Mouse (Mus musculus): Measurements from ENCODE around the gene Adamts1. TPM values are rescaled to one million over a fixed set of nuclear protein-coding genes. Genes with fewer than 3 reads are reported as not detected.

Gene Adamts1
- polyA plus RNA-seq (2012), result not detected in 2 replicates

DNA sequence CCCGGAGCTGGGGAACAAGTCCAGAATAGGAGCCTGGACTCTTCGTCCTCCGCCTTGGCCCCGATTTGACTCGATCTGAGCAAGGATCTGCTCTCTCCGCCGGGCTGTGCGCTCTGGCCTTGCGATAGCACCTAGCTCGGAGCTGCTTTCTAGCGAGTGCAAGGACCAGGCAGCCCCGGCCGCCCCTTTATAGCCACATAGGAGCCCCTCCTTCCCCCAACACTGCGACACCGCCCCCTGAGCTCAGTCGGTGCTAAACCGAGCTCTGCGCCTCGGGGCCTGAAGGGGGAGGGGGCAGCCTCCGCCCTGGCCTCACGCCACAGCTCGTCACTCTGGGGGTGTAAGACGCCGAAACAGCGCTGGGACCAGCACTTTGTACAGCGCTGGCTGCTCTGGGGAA is at the start of gene Adamts1:
Gene Adamts1 (minus strand): TSS at position 160 of the 400 bp plus-strand sequence.
- TF ChIP-seq GATA1 (IDR thresholded peaks at IDR 0.05; ENCODE audit: low read length), result no peak

GRCm38 (mm10) chr16:85827066-85827465 is 24.2 kb upstream of the Adamts1 start:
- no peak for TF ChIP-seq GATA1 (IDR thresholded peaks at IDR 0.05; ENCODE audit: low read length)

GRCm38 (mm10) chr16:85822330-85822916 is 19.5 kb upstream of the Adamts1 start:
- no peak for TF ChIP-seq GATA1 (IDR thresholded peaks at IDR 0.05; ENCODE audit: low read length)

DNA sequence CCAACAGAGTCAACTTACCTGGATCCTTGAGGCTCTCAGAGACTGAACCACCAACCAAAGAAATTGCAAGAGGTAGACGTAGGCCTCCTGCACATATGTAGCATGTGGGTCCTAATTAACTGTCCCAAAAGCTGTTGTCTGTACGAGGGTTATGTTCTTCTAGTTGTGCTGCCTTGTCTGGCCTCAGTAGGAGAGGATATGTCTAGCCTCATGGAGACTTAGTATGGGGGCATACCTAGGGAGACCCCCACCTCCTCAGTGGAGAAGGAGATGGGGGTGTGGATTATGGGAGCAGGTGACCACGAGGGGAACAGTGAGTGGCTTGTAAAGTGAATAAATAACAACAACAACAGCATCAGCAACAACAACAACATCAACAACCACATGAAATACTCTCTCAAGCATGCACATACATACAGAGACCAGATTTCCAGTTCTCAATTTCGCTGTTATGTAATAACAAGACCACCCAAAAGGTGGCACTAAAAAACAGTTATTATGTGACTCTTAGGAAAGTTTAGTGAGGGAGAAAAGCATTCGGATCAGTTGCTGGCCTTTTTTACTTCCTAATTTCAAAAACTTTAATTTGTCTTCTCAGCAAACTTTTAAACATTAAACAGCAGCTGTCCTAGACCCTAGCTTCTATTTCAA is 17.0 kb upstream of the Adamts1 start:
- no peak for TF ChIP-seq GATA1 (IDR thresholded peaks at IDR 0.05; ENCODE audit: low read length)

- no peak for TF ChIP-seq GATA1 (IDR thresholded peaks at IDR 0.05; ENCODE audit: low read length)
Observed at GRCm38 (mm10) chr16:85814116-85814515, 11.2 kb upstream of the Adamts1 start.

DNA sequence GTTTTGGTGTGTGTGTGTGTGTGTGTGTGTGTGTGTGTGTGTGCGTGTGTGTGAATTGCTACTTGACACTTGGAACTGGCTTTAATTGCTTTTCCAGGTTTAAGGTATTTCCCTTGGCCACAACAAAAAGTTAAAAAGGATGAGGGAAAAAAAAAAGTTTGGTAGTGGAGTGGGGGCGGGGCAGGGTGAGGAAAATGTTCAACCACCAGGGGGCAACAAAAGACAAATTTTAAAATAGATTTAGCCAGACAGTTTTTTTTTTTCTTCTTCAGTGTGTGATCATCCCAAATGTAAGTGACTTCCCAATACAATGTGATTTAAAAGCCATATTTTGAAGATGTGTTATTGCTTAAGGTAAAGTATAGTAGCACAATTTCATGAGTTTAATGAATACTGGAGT is 4.7 kb upstream of the Adamts1 start:
- TF ChIP-seq GATA1 (IDR thresholded peaks at IDR 0.05; ENCODE audit: low read length), result no peak

DNA sequence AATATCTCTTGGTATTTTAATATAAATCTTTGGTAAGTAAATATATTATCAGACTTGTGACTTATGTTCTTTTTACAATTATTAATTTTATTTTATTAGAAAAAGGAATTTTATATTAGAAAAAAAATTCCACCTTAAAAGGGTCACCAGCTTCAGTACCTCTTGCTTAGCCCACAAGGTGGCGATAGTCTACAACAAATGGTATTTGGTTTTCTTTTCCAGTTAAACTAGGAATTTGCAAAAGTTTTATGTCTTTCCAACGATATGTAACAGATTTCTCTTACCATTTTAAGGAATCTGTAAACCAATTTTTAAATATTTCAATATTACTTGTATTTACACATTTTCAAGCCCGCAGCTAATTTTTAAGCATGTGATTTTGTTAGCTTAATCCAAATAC is 4.2 kb upstream of the Adamts1 start:
- TF ChIP-seq GATA1 (IDR thresholded peaks at IDR 0.05; ENCODE audit: low read length), result no peak

- TF ChIP-seq GATA1 (IDR thresholded peaks at IDR 0.05; ENCODE audit: low read length), result no peak
Observed at GRCm38 (mm10) chr16:85805581-85805980, 2.7 kb upstream of the Adamts1 start.

DNA sequence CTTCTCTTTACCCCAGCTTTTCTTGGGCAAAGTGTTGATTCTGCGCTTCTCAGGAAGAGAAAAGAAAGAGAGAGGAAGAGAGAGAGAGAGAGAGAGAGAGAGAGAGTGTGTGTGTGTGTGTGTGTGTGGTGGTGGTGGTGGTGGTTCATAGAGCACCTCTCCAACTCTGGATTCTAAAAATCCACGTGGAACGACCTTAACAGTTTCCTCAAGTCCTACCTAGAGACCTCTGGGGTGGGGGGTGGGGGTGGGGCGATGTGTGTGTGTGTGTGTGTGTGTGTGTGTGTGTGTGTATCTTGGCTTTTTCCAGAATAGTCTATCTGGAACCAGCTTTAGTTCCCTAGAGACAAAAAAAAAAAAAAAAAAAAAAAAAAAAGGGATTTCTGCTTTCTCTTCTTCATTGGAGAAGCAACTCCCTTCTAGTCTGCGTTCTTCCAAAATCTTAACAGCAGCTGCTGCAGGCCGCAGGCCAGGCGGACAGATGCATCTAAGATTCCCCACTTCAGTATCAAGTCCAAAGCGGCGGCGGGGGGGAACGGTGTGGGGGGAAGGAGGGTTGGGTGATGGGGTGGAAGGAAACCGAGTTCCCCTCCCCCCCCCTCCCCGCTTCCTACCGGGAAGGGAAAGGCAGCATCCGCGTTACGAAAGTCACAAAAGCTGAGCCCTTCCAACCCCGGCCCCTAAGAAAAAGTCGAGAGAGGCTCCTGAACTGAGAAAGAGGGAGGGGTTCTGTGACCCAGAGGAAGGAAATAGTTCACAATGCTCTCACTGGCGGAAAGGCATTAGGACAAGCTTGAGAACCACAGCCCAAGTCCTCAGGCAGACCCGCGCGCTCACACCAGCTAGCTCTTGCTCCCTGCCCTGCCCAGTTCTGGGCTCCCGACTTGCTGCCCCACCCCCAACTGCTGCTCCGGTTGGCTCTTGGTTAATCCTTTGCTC is 969 bp upstream of the Adamts1 start:
- no peak for TF ChIP-seq GATA1 (IDR thresholded peaks at IDR 0.05; ENCODE audit: low read length)

DNA sequence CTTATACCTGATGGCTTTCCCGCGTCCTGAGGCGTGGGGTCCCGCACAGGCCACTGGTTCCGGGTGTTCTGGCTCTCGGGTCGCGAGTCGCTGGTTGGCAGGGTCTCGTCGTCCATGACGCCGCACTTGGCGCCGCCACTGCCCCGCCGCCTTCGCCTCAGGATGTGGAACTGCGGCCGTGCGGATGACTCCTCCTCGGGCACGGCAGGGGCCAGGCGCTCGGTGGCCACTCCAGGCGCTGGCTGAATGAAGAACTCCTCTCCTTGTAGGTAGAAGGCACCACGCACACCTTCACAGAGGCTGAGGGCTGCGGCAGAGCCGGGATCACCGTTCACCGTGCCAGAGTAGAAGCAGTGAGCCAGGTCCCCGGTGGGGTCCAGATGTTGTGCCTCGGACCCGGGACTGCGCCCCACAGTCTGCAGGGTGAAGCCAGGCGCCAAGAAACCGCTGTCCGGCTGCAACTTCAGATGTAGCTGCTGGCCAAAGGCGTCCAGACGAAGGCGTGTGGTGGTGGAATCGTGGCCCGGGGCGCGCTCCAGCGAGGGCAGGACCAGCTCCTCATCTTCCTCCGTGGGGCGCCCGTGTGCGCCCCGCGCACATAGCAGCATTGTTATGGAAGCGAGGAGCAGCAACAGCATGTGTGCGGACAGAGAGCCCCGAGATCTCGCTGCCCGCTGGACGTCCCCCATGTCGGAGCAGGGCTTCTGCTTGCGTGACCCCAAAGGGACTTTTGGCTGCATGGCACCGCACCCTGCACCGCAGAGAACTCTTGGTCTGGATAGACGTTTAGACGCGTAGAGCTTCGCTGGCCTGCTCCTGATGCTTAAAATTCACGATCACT is 722 bp downstream of the Adamts1 start:
- TF ChIP-seq GATA1 (IDR thresholded peaks at IDR 0.05; ENCODE audit: low read length), result no peak

- TF ChIP-seq GATA1 (IDR thresholded peaks at IDR 0.05; ENCODE audit: low read length), result no peak
Observed at GRCm38 (mm10) chr16:85801252-85801651, 1.7 kb downstream of the Adamts1 start.

DNA sequence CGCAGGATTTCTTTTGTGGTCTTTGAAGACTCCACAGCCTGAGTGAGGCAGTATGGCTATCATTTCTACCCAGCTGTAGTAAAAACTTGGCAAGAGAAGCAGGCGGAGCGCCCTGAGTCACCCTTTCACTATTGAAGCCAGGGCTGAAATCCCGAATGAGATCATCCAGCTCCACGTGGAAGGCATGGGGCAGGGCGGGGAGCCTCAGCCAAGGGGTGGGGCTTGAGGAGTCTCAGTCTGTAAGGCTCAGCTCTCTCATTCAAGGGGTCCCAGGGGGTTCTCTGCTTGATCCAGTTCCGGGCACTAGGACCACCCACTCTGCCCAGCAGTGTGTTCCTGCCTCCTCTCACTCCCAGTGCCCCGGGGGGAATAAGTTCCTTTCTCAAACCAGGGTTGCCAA is 2.2 kb downstream of the Adamts1 start:
- no peak for TF ChIP-seq GATA1 (IDR thresholded peaks at IDR 0.05; ENCODE audit: low read length)

DNA sequence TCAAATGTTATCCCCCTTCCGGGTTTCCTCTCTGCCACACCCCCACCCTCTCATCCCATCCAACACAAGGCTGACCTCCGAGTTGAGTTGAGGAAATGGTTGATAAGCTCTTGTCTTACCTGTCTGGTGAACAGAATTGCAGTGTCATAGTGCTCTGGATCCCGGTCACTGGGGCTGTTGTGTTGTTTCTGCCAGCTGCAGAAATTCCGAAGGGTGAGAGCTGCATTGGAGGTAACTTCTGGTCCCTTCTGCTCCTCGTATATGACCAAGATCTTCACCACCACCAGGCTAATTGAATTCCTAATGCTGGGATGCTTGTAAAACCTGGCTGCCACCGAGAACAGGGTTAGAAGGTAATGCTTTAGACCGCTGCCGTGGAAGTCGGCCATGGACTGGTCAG is 2.9 kb downstream of the Adamts1 start:
- TF ChIP-seq GATA1 (IDR thresholded peaks at IDR 0.05; ENCODE audit: low read length), result no peak

DNA sequence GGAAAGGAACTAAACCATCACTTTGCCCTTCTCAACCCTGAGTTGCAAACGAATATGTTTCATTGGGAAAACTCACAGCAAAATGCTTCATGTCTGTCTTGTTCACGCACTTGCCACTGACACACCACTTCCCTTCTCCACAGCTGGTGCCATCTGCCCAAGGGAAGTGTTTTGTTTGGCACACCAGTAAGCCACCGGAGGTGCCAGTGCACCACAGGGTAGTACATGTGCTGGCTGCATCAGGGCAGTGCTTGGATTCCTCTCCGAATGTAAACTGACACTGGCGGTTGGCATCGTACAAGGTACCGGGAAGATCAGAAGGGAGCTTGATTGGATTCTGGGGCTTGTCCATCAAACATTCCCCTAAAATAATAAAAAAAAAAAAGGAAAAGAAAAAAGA is 4.6 kb downstream of the Adamts1 start:
- no peak for TF ChIP-seq GATA1 (IDR thresholded peaks at IDR 0.05; ENCODE audit: low read length)

DNA sequence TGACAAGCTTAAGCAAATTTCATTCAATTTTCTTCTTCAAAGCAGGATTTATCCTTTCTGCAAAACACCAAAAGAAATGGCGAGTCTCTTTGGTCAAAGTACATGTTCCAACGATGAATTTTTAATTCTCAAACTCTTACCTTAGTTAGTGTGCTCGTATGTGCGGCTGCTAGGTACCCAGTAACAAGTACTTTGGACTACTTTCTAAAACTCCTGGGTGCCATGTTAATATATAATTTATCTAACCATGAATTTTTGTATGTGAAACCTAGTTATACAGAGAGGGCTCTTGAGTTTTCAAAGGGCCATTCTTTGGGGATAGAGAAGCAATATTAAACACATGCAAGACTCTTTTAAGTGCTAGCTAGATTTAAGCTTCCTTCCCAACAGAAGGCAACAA is 5.8 kb downstream of the Adamts1 start:
- no peak for TF ChIP-seq GATA1 (IDR thresholded peaks at IDR 0.05; ENCODE audit: low read length)
